In the genomic region with DNA sequence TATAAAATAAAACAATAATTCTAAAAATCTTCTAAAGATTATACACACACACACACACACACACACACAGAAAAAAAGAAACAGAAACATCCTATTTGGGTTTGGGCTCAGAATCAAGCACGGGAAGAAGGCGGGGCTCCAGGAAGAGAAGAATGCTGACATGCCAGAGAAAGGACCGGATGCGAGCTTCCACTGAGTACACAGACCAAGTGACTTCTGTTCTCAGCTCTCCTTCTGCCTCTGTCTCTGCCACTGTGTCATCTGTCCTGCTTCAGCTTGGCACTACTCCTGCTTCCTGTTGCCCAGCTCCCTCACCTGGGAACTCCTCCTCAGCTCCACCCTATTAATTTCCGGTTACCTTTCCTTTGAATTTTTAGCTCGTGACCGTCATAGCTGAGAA, we compare ENCODE assay signal across 8 mouse cellular contexts. TPM values are rescaled to one million over a fixed set of nuclear protein-coding genes. Genes with fewer than 3 reads are reported as not detected.
A peak's percentile ranks its signal among the peaks of the same experiment; 100 is the strongest.
DNase-seq lines count a peak whose midpoint lies in the region; ATAC-seq and TF ChIP-seq lines count a peak whose summit lies in the region.

No protein-coding gene starts in this region.

- WGBS in forebrain, embryonic 10.5 days = 66% methylated on average over 7 of the region's 7 CpGs
- 70% methylated on average over 7 of the region's 7 CpGs for WGBS in forebrain, embryonic 16.5 days
- WGBS in heart, embryonic 15.5 days = 43% methylated on average over 7 of the region's 7 CpGs
- WGBS in kidney, embryonic 16.5 days = 48% methylated on average over 7 of the region's 7 CpGs
- 68% methylated on average over 7 of the region's 7 CpGs for WGBS in neural tube, embryonic 13.5 days

- H3K27me3 ChIP-seq in forebrain, embryonic 10.5 days (ENCODE audit: poor library complexity, severe bottlenecking) = no peaks in the 10 kb centered on the region
- no peaks in the 10 kb centered on the region for H3K27me3 ChIP-seq in forebrain, embryonic 16.5 days (replicated peaks; ENCODE audit: control insufficient read depth, insufficient read depth, low read length)
- H3K27me3 ChIP-seq in heart, embryonic 15.5 days = no peaks in the 10 kb centered on the region
- H3K27me3 ChIP-seq in kidney, embryonic 16.5 days (ENCODE audit: insufficient read depth, low read length) = no peaks in the 10 kb centered on the region
- no peaks in the 10 kb centered on the region for H3K27me3 ChIP-seq in neural tube, embryonic 13.5 days

- no peak for ATAC-seq in forebrain, embryonic 16.5 days
- ATAC-seq in heart, embryonic 15.5 days (replicated peaks; ENCODE audit: insufficient number of reproducible peaks, insufficient read depth, low FRiP score, low read depth) = peak; percentile 60; the same call in 1 of the 2 replicates
- ATAC-seq in kidney, embryonic 16.5 days (ENCODE audit: low FRiP score, low TSS enrichment) = 0 out of 2 replicates have a peak, but pooled peaks have one; percentile 46
- no peak for ATAC-seq in neural tube, embryonic 13.5 days (ENCODE audit: low read depth)

- no peaks in the 10 kb centered on the region for H3K9me3 ChIP-seq in forebrain, embryonic 10.5 days
- no peaks in the 10 kb centered on the region for H3K9me3 ChIP-seq in forebrain, embryonic 16.5 days (ENCODE audit: control insufficient read depth, low read length)
- H3K9me3 ChIP-seq in ES-E14 (ENCODE audit: control insufficient read depth, insufficient read depth, low read depth, low read length) = no peaks in the 10 kb centered on the region
- H3K9me3 ChIP-seq in heart, embryonic 15.5 days (replicated peaks) = no peaks in the 10 kb centered on the region
- no peaks in the 10 kb centered on the region for H3K9me3 ChIP-seq in kidney, embryonic 16.5 days (ENCODE audit: low read length)
- no peaks in the 10 kb centered on the region for H3K9me3 ChIP-seq in neural tube, embryonic 13.5 days

- no peak overlapping the region for H3K9ac ChIP-seq in forebrain, embryonic 16.5 days (replicated peaks; ENCODE audit: low read depth, low read length)
- H3K9ac ChIP-seq in ES-E14 (ENCODE audit: insufficient read depth, low read depth, low read length, poor library complexity, severe bottlenecking) = peak overlapping the region; percentile 33; the same call in 1 of the 2 replicates
- H3K9ac ChIP-seq in heart, embryonic 15.5 days = no peak overlapping the region
- peak overlapping the region; percentile 39; the same call in 1 of the 2 replicates for H3K9ac ChIP-seq in kidney, embryonic 16.5 days (replicated peaks; ENCODE audit: low read length)
- no peak overlapping the region for H3K9ac ChIP-seq in neural tube, embryonic 13.5 days

- in situ Hi-C loops in ES-E14 (cut with MboI; ENCODE audit: low sequenced_read_pairs in 2 of 2, unreplicated experiment in 2 of 2) = no loop called here

- peaks cover 40% of the 10 kb centered on the region for H3K4me1 ChIP-seq in forebrain, embryonic 10.5 days
- H3K4me1 ChIP-seq in forebrain, embryonic 16.5 days (replicated peaks; ENCODE audit: control insufficient read depth, insufficient read depth, low read length) = peaks cover 9% of the 10 kb centered on the region; the same call in 1 of the 2 replicates
- H3K4me1 ChIP-seq in ES-E14 (ENCODE audit: control insufficient read depth in 2 of 2, insufficient read depth in 2 of 2, low read length in 2 of 2, poor library complexity in 1 of 2) = peaks cover 0 to 9% of the 10 kb centered on the region in 2 experiments; a peak in 2 of 4 replicates
- H3K4me1 ChIP-seq in heart, embryonic 15.5 days (replicated peaks) = peaks cover 48% of the 10 kb centered on the region
- H3K4me1 ChIP-seq in kidney, embryonic 16.5 days (ENCODE audit: insufficient read depth, low read length) = peaks cover 24% of the 10 kb centered on the region
- peaks cover 20% of the 10 kb centered on the region for H3K4me1 ChIP-seq in neural tube, embryonic 13.5 days (replicated peaks)

- H3K36me3 ChIP-seq in forebrain, embryonic 10.5 days (replicated peaks) = no peaks in the 10 kb centered on the region
- H3K36me3 ChIP-seq in forebrain, embryonic 16.5 days (ENCODE audit: control insufficient read depth, insufficient read depth) = no peaks in the 10 kb centered on the region
- no peaks in the 10 kb centered on the region for H3K36me3 ChIP-seq in ES-E14 (ENCODE audit: control insufficient read depth, insufficient read depth, low read length, poor library complexity, severe bottlenecking)
- no peaks in the 10 kb centered on the region for H3K36me3 ChIP-seq in heart, embryonic 15.5 days
- H3K36me3 ChIP-seq in kidney, embryonic 16.5 days (ENCODE audit: insufficient read depth, low read length) = no peaks in the 10 kb centered on the region
- no peaks in the 10 kb centered on the region for H3K36me3 ChIP-seq in neural tube, embryonic 13.5 days

- H3K4me2 ChIP-seq in forebrain, embryonic 16.5 days (ENCODE audit: low read length) = no peak overlapping the region
- H3K4me2 ChIP-seq in heart, embryonic 15.5 days = peak overlapping the region; percentile 28; the same call in 1 of the 2 replicates
- H3K4me2 ChIP-seq in kidney, embryonic 16.5 days (replicated peaks; ENCODE audit: low read depth, low read length) = peak overlapping the region; percentile 17
- no peak overlapping the region for H3K4me2 ChIP-seq in neural tube, embryonic 13.5 days

- H3K4me3 ChIP-seq in forebrain, embryonic 10.5 days = no peak overlapping the region
- H3K4me3 ChIP-seq in forebrain, embryonic 16.5 days (replicated peaks; ENCODE audit: low read length) = no peak overlapping the region
- no peak overlapping the region for H3K4me3 ChIP-seq in ES-E14 (ENCODE audit: insufficient read depth in 1 of 2, low read depth in 1 of 2, low read length in 2 of 2, poor library complexity in 1 of 2, severe bottlenecking in 1 of 2)
- no peak overlapping the region for H3K4me3 ChIP-seq in heart, embryonic 15.5 days
- no peak overlapping the region for H3K4me3 ChIP-seq in kidney, embryonic 16.5 days (ENCODE audit: low read length)
- no peak overlapping the region for H3K4me3 ChIP-seq in neural tube, embryonic 13.5 days

- no peak for DNase-seq in forebrain, embryonic 10.5 days (ENCODE audit: extremely low spot score, low spot score)
- no peak for DNase-seq in ES-E14 (ENCODE audit: low read depth, low spot score)
- no peak for DNase-seq in frontal cortex, postnatal 25 days (ENCODE audit: low spot score in 2 of 2)
- no peak for DNase-seq in cerebellum, adult 11-12 months

- 0 out of 2 replicates have a peak overlapping the region, but pooled peaks have one; percentile 20 for H3K27ac ChIP-seq in forebrain, embryonic 10.5 days
- H3K27ac ChIP-seq in forebrain, embryonic 16.5 days (ENCODE audit: low read length) = no peak overlapping the region
- no peak overlapping the region for H3K27ac ChIP-seq in ES-E14 (ENCODE audit: insufficient read depth, low read depth, low read length, poor library complexity, severe bottlenecking)
- H3K27ac ChIP-seq in heart, embryonic 15.5 days = peak overlapping the region; percentile 65
- H3K27ac ChIP-seq in kidney, embryonic 16.5 days (ENCODE audit: low read length) = peak overlapping the region; percentile 91
- H3K27ac ChIP-seq in neural tube, embryonic 13.5 days (replicated peaks) = peak overlapping the region; percentile 49; the same call in 1 of the 2 replicates

TF ChIP-seq in ES-E14, 5 proteins besides CTCF, POLR2A, EP300 and RAD21 (continues in another document):
- no peak for TF ChIP-seq ZNF384 (IDR thresholded peaks at IDR 0.05; ENCODE audit: low read depth, low read length)

RNA-seq across cellular contexts. Expression of gene Stxbp1, which starts 12.5 kb away (rescaled TPM):
- polyA plus RNA-seq in forebrain, embryonic 10.5 days (2016; fragmentation: Nextera tagmentation; extraction: Ambion mirVana) = 18.7 and 20.8 TPM in 2 replicates
- 227 and 251 TPM in 2 replicates for polyA plus RNA-seq in forebrain, embryonic 16.5 days (2015; fragmentation: Nextera tagmentation; extraction: Ambion mirVana)
- total RNA-seq in ES-E14 (2012; rRNA removed) = 4.0 and 6.6 TPM in 2 replicates
- 23.8 and 28.3 TPM in 2 replicates for polyA plus RNA-seq in heart, embryonic 15.5 days (2015; fragmentation: Nextera tagmentation; extraction: Ambion mirVana)
- polyA plus RNA-seq in kidney, embryonic 16.5 days (2015; fragmentation: Nextera tagmentation; extraction: Ambion mirVana) = 19.6 and 22.3 TPM in 2 replicates
- 192 and 198 TPM in 2 replicates for polyA plus RNA-seq in neural tube, embryonic 13.5 days (2015; fragmentation: Nextera tagmentation; extraction: Ambion mirVana)

RNA-seq across cellular contexts. Expression of gene Fam129b, which starts 41.4 kb away (rescaled TPM):
- polyA plus RNA-seq in forebrain, embryonic 10.5 days (2016; fragmentation: Nextera tagmentation; extraction: Ambion mirVana) = 22.8 and 25.3 TPM in 2 replicates
- polyA plus RNA-seq in forebrain, embryonic 16.5 days (2015; fragmentation: Nextera tagmentation; extraction: Ambion mirVana) = 36.4 and 41.1 TPM in 2 replicates
- total RNA-seq in ES-E14 (2012; rRNA removed) = 65.3 and 90.0 TPM in 2 replicates
- polyA plus RNA-seq in heart, embryonic 15.5 days (2015; fragmentation: Nextera tagmentation; extraction: Ambion mirVana) = 43.0 and 57.4 TPM in 2 replicates
- 54.4 and 56.2 TPM in 2 replicates for polyA plus RNA-seq in kidney, embryonic 16.5 days (2015; fragmentation: Nextera tagmentation; extraction: Ambion mirVana)
- polyA plus RNA-seq in neural tube, embryonic 13.5 days (2015; fragmentation: Nextera tagmentation; extraction: Ambion mirVana) = 35.9 and 37.3 TPM in 2 replicates

RNA-seq across cellular contexts. Expression of gene Cfap157, which starts 50.3 kb away (rescaled TPM):
- polyA plus RNA-seq in forebrain, embryonic 10.5 days (2016; fragmentation: Nextera tagmentation; extraction: Ambion mirVana) = 1.1 and 1.2 TPM in 2 replicates
- polyA plus RNA-seq in forebrain, embryonic 16.5 days (2015; fragmentation: Nextera tagmentation; extraction: Ambion mirVana) = 0.58 and 0.66 TPM in 2 replicates
- total RNA-seq in ES-E14 (2012; rRNA removed) = 0.32 TPM in 1 of 2 replicates, not detected in the other
- 0.16 and 0.52 TPM in 2 replicates for polyA plus RNA-seq in heart, embryonic 15.5 days (2015; fragmentation: Nextera tagmentation; extraction: Ambion mirVana)
- polyA plus RNA-seq in kidney, embryonic 16.5 days (2015; fragmentation: Nextera tagmentation; extraction: Ambion mirVana) = 0.29 and 0.32 TPM in 2 replicates
- polyA plus RNA-seq in neural tube, embryonic 13.5 days (2015; fragmentation: Nextera tagmentation; extraction: Ambion mirVana) = 0.84 and 1.3 TPM in 2 replicates

RNA-seq across cellular contexts. Expression of gene Ptrh1, which starts 58.9 kb away (rescaled TPM):
- 4.4 and 5.1 TPM in 2 replicates for polyA plus RNA-seq in forebrain, embryonic 10.5 days (2016; fragmentation: Nextera tagmentation; extraction: Ambion mirVana)
- 5.4 and 6.9 TPM in 2 replicates for polyA plus RNA-seq in forebrain, embryonic 16.5 days (2015; fragmentation: Nextera tagmentation; extraction: Ambion mirVana)
- 14.9 and 20.9 TPM in 2 replicates for total RNA-seq in ES-E14 (2012; rRNA removed)
- 3.0 and 4.8 TPM in 2 replicates for polyA plus RNA-seq in heart, embryonic 15.5 days (2015; fragmentation: Nextera tagmentation; extraction: Ambion mirVana)
- 6.1 and 6.8 TPM in 2 replicates for polyA plus RNA-seq in kidney, embryonic 16.5 days (2015; fragmentation: Nextera tagmentation; extraction: Ambion mirVana)
- 5.5 and 6.6 TPM in 2 replicates for polyA plus RNA-seq in neural tube, embryonic 13.5 days (2015; fragmentation: Nextera tagmentation; extraction: Ambion mirVana)

RNA-seq across cellular contexts. Expression of gene Ttc16, which starts 59.1 kb away (rescaled TPM):
- polyA plus RNA-seq in forebrain, embryonic 10.5 days (2016; fragmentation: Nextera tagmentation; extraction: Ambion mirVana) = 0.32 and 0.36 TPM in 2 replicates
- polyA plus RNA-seq in forebrain, embryonic 16.5 days (2015; fragmentation: Nextera tagmentation; extraction: Ambion mirVana) = 0.41 and 0.62 TPM in 2 replicates
- total RNA-seq in ES-E14 (2012; rRNA removed) = 0.94 and 2.2 TPM in 2 replicates
- polyA plus RNA-seq in heart, embryonic 15.5 days (2015; fragmentation: Nextera tagmentation; extraction: Ambion mirVana) = 0.15 and 0.32 TPM in 2 replicates
- 0.21 and 0.29 TPM in 2 replicates for polyA plus RNA-seq in kidney, embryonic 16.5 days (2015; fragmentation: Nextera tagmentation; extraction: Ambion mirVana)
- polyA plus RNA-seq in neural tube, embryonic 13.5 days (2015; fragmentation: Nextera tagmentation; extraction: Ambion mirVana) = 0.24 and 0.26 TPM in 2 replicates

Comparison
In these comparisons a context has a peak if more than half of its experiments do, and no peak if none do; other contexts are left out.
1. H3K27ac ChIP-seq: peak in forebrain, embryonic 10.5 days (single experiment), heart, embryonic 15.5 days (single experiment), kidney, embryonic 16.5 days (single experiment) and neural tube, embryonic 13.5 days (single experiment); none in forebrain, embryonic 16.5 days (single experiment) and ES-E14 (single experiment).
2. ATAC-seq: peak in heart, embryonic 15.5 days (single experiment) and kidney, embryonic 16.5 days (single experiment); none in forebrain, embryonic 16.5 days (single experiment) and neural tube, embryonic 13.5 days (single experiment).
3. H3K4me2 ChIP-seq: peak in heart, embryonic 15.5 days (single experiment) and kidney, embryonic 16.5 days (single experiment); none in forebrain, embryonic 16.5 days (single experiment) and neural tube, embryonic 13.5 days (single experiment).
4. H3K9ac ChIP-seq: peak in ES-E14 (single experiment) and kidney, embryonic 16.5 days (single experiment); none in forebrain, embryonic 16.5 days (single experiment), heart, embryonic 15.5 days (single experiment) and neural tube, embryonic 13.5 days (single experiment).